Mouse (Mus musculus): ENCODE measurements at regions not wholly inside any gene's neighbourhood (a gene's known extent, or its start where the extent isn't known, plus 50 kb on each side); places are given as distances from the start of the nearest gene placed in this dataset.

- no peak for DNase-seq
Measured at GRCm38 (mm10) chr7:98768460-98768859, 65.6 kb downstream of the Thap12 start.

GRCm38 (mm10) chr7:98769111-98769734 lies 65.7 kb upstream of the Wnt11 start:
- no peak for DNase-seq

- DNase-seq, result no peak
Measured at GRCm38 (mm10) chr7:98770257-98770890, 64.5 kb upstream of the Wnt11 start.

GRCm38 (mm10) chr7:98771134-98771775 lies 63.7 kb upstream of the Wnt11 start:
- no peak for DNase-seq

GRCm38 (mm10) chr7:98774597-98774996 lies 60.3 kb upstream of the Wnt11 start:
- DNase-seq, result no peak

- DNase-seq, result no peak
Measured at GRCm38 (mm10) chr7:98775031-98775430, 59.9 kb upstream of the Wnt11 start.

- DNase-seq, result no peak
Measured at GRCm38 (mm10) chr7:98777304-98777849, 57.5 kb upstream of the Wnt11 start.

GRCm38 (mm10) chr7:98778929-98779328 lies 56.0 kb upstream of the Wnt11 start:
- peak; percentile 69 for DNase-seq

GRCm38 (mm10) chr7:98783521-98783920 lies 51.4 kb upstream of the Wnt11 start:
- DNase-seq, result no peak

- no peak for DNase-seq
Measured at GRCm38 (mm10) chr7:98783954-98784353, 51.0 kb upstream of the Wnt11 start.

- no peak for DNase-seq
Measured at GRCm38 (mm10) chr7:98784369-98784931, 50.5 kb upstream of the Wnt11 start.

Measured in right cerebral cortex, postnatal 14 days (tissue).